Mouse (Mus musculus) ES-Bruce4 (cell line): Measurements from ENCODE around the gene Cit. TPM values are rescaled to one million over a fixed set of nuclear protein-coding genes. Genes with fewer than 3 reads are reported as not detected.

Experiments
- H3K27ac ChIP-seq: 2 replicates; pipeline ENCODE4 v1.5.1; 2012; ENCODE audit warnings: low read length, inconsistent platforms; ENCODE audit not compliant: insufficient read depth
- H3K27me3 ChIP-seq: 2 replicates; pipeline ENCODE4 v1.6.1; 2012; ENCODE audit warnings: mild to moderate bottlenecking, low read length, inconsistent platforms; ENCODE audit not compliant: control insufficient read depth, poor library complexity, insufficient read depth, severe bottlenecking
- H3K36me3 ChIP-seq: 2 replicates; pipeline ENCODE4 v1.6.1; 2012; ENCODE audit warnings: inconsistent platforms, mild to moderate bottlenecking, low read length, moderate library complexity; ENCODE audit not compliant: control insufficient read depth, poor library complexity, insufficient read depth, severe bottlenecking
- H3K4me1 ChIP-seq: one replicate; pipeline ENCODE4 v1.8.1; 2011; ENCODE audit warnings: low read length; ENCODE audit not compliant: control insufficient read depth, insufficient read depth
- H3K4me3 ChIP-seq: 2 replicates; pipeline ENCODE4 v1.5.1; 2011; ENCODE audit warnings: low read depth, mild to moderate bottlenecking, low read length
- H3K9ac ChIP-seq: 2 replicates; pipeline ENCODE4 v1.6.1; 2012; ENCODE audit warnings: low read depth, mild to moderate bottlenecking, inconsistent platforms; ENCODE audit not compliant: poor library complexity, severe bottlenecking
- H3K9me3 ChIP-seq: replicated peaks from 2 replicates; pipeline ENCODE4 v1.6.1; 2012; ENCODE audit warnings: mild to moderate bottlenecking, low read length, inconsistent platforms; ENCODE audit not compliant: control insufficient read depth, poor library complexity, insufficient read depth, severe bottlenecking
- CTCF ChIP-seq: IDR thresholded peaks from one replicate; pipeline ENCODE4 v1.8.1; 2011; ENCODE audit warnings: low read depth, low read length
- EP300 ChIP-seq: IDR thresholded peaks from 2 replicates; pipeline ENCODE4 v1.6.1; 2011; ENCODE audit warnings: low read depth, low read length; ENCODE audit not compliant: insufficient read depth
- POLR2A ChIP-seq: IDR thresholded peaks from one replicate; pipeline ENCODE4 v1.8.1; 2011; ENCODE audit warnings: low read length; ENCODE audit not compliant: insufficient read depth
- polyA plus RNA-seq: library from polyadenylated mRNA; stranded (reverse); fragments of >200 nt; gene quantifications from 2 replicates; pipeline ENCODE4 v1.2.4, GENCODE M21; 2011; ENCODE audit warnings: low read depth; ENCODE audit not compliant: missing spikeins, insufficient read depth, insufficient read length

Cit gene
- polyA plus RNA-seq, 1 experiment = 67.1 TPM

- TF ChIP-seq CTCF (peak; percentile 72), EP300 (no peak)
- no peaks in the 10 kb centered on the region for H3K27me3 ChIP-seq
- no peak overlapping the region for H3K4me3 ChIP-seq
- H3K27ac ChIP-seq = no peak overlapping the region
- no peaks in the 10 kb centered on the region for H3K4me1 ChIP-seq
- H3K36me3 ChIP-seq = peaks cover 11% of the 10 kb centered on the region
- H3K9ac ChIP-seq = no peak overlapping the region
- no peaks in the 10 kb centered on the region for H3K9me3 ChIP-seq
These were observed 83.9 kb downstream of the Cit start for GRCm38 (mm10) chr5:115928786-115929507.

DNA sequence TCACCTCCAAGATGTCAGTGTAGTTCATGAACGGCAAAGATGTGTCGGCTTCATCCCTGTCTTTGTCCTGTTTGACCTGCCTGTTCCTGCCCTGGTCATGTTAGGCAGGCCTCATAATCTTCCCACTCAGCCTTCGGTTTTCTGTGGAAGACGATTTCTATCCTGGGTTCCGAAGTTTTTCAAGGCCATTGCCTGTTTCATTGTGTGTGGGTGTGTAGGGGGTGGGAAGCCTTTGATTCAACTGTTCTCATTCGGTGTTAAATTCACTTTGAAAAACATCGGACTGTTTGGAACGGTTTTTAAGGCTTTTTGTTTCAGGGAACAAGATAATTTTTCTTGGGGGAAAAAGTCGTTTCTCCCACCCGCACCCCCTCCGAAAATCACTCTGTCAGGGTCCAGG lies 87.2 kb downstream of the Cit start:
- Histone ChIP-seq H3K4me1 (no peaks in the 10 kb centered on the region), H3K9me3 (no peaks in the 10 kb centered on the region), H3K4me3 (no peak overlapping the region), H3K36me3 (peaks cover 2% of the 10 kb centered on the region; the same call in 1 of the 2 replicates), H3K27me3 (no peaks in the 10 kb centered on the region), H3K9ac (no peak overlapping the region), H3K27ac (no peak overlapping the region)
- TF ChIP-seq POLR2A (no peak), CTCF (no peak), EP300 (no peak)

- H3K9me3 ChIP-seq = no peaks in the 10 kb centered on the region
These were observed 91.8 kb downstream of the Cit start for GRCm38 (mm10) chr5:115936851-115937250.

DNA sequence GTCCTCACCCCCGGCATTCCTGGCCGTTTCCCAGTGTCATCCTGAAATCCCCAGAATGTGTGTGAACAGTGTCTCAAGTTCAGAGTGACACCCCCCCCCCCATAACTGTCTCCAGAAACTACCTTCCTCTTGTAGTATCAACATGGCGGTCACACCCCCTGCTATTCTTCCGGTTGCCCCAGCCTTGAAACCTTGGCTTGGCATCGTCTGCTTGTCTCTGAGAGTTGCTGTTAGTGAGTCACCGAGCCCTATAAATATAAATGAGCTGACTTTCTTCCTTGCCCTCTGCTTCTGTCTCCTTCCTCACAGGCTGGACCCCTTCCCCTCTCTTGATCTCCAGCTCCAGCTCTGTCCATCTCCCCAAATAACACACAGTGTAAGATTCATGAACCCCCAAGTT lies 92.5 kb downstream of the Cit start:
- Histone ChIP-seq H3K27ac (no peak overlapping the region), H3K4me3 (no peak overlapping the region), H3K36me3 (peaks cover 5% of the 10 kb centered on the region), H3K27me3 (no peaks in the 10 kb centered on the region), H3K4me1 (no peaks in the 10 kb centered on the region), H3K9me3 (no peaks in the 10 kb centered on the region), H3K9ac (no peak overlapping the region)
- no peak for TF ChIP-seq POLR2A
- TF ChIP-seq EP300 = no peak
- TF ChIP-seq CTCF = no peak

More at GRCm38 (mm10) chr5:115936851-115937250, 91.8 kb downstream of the Cit start:
- Histone ChIP-seq H3K27me3 (no peaks in the 10 kb centered on the region), H3K27ac (no peak overlapping the region), H3K36me3 (peaks cover 5% of the 10 kb centered on the region), H3K9ac (no peak overlapping the region), H3K4me3 (no peak overlapping the region), H3K4me1 (no peaks in the 10 kb centered on the region)
- TF ChIP-seq CTCF (no peak), EP300 (no peak), POLR2A (no peak)

- Histone ChIP-seq H3K27ac (no peak overlapping the region), H3K36me3 (peaks cover 5% of the 10 kb centered on the region), H3K9me3 (no peaks in the 10 kb centered on the region), H3K4me3 (no peak overlapping the region), H3K9ac (no peak overlapping the region), H3K4me1 (no peaks in the 10 kb centered on the region), H3K27me3 (no peaks in the 10 kb centered on the region)
- TF ChIP-seq EP300 (no peak), CTCF (no peak), POLR2A (no peak)
These were observed 93.9 kb downstream of the Cit start for GRCm38 (mm10) chr5:115938999-115939398.

GRCm38 (mm10) chr5:115942389-115942788 lies 97.3 kb downstream of the Cit start:
- Histone ChIP-seq H3K27me3 (no peaks in the 10 kb centered on the region), H3K4me3 (no peak overlapping the region), H3K9ac (no peak overlapping the region), H3K27ac (no peak overlapping the region), H3K36me3 (peaks cover 17% of the 10 kb centered on the region; the same call in 1 of the 2 replicates), H3K4me1 (peaks cover 2% of the 10 kb centered on the region), H3K9me3 (no peaks in the 10 kb centered on the region)
- peak; percentile 51 for TF ChIP-seq CTCF
- TF ChIP-seq POLR2A = no peak
